Mouse (Mus musculus): ENCODE data around the gene Togaram1.

Togaram1 gene

DNA sequence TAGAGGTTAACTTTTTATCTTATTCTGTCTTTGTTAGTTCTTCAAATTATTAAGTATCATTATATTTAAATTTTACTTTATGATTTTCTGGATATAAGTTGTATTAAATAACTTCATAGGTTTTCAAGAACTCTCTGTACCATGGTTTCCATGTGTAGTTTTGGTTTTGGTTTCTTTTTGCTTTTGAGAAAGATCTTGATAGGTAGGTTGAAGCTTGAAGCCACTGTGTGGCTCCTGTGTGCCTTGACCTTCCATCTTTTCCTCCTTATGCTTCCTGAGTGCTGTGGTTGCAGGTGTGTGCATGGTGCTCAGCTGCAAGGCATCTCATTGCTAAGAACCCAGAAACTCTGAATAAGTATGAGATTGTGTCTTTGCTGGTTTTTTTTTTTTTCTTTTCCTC is 83.2 kb downstream of the Togaram1 start:
- no peak for DNase-seq (ENCODE audit: low read depth, low spot score)

DNA sequence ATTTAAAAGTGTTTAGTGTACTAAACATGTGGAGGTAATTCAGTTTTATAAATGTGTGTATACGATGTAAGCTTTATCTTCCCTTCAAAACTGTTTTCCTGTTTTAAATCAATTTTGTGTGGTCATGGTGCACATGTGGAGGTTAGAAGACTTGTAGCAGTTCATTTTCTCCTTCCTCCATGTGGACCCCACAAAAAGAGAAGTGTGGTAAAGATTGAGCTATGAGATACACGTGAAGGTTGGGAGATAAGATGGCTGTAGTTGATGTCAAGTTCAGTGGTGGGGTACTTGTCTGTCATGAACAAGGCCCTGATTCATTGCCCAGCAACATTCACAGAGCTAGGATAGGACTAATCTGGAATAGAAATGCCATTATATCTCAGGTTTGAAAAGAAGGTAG is 92.6 kb downstream of the Togaram1 start:
- DNase-seq (ENCODE audit: low read depth, low spot score): no peak

GRCm38 (mm10) chr12:65061082-65061481 is 95.5 kb downstream of the Togaram1 start:
- DNase-seq (ENCODE audit: low read depth, low spot score): no peak

DNA sequence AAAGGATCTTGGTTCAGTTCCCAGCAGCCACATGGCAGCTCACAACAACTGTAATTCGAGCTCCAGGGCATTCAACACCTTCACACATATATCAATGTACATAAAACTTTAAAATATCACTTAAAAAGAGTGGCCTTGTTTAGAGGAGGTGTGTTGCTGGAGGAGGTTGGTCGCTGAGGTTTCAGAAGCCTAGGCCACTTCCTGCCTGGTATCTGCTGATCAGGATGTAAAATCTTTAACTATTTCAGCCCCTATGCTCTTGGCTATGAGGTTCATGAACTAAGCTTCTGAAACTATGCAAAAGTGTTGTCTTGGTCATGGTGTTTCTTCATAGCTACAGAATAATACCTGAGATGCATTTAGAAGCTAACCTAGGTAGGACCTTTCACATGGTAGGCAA is 99.6 kb downstream of the Togaram1 start:
- DNase-seq (ENCODE audit: low read depth, low spot score): no peak

DNA sequence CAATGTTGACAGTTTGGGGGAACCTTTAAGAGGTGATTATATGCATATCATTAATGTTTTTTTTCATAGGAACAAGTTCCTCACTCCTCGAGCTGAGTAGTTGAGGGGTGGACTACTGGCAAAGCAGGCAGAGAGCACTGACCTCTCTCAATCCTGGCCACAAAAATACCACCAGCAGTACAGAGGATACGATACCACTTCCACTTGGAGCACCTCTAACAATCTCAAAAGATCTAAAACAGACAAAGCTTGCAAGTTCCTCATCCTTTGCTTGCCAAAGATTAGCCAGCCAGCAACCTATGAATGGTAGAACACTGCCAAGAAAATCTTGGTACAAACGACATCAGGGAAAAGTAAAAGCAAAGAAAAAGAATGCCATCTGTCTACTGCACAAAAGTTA is 100.6 kb downstream of the Togaram1 start:
- peak; percentile 45 for DNase-seq (ENCODE audit: low read depth, low spot score)

- DNase-seq (ENCODE audit: low read depth, low spot score): peak; percentile 39
Observed at GRCm38 (mm10) chr12:65068409-65068808, 102.8 kb downstream of the Togaram1 start.
